Mouse (Mus musculus): ENCODE measurements around the gene Fcor. TPM values are rescaled to one million over a fixed set of nuclear protein-coding genes. Genes with fewer than 3 reads are reported as not detected.

Gene Fcor
- under 1 TPM in 2 of 4 experiments, not detected in 2; 0.86 to 0.97 TPM for total RNA-seq (2022)

GRCm38 (mm10) chr8:3671980-3672491 lies at the start of gene Fcor:
TSS of gene Fcor (minus strand) at chr8:3672362.
- DNase-seq (ENCODE audit: low spot score) = peak; percentile 78

- no peak for DNase-seq (ENCODE audit: low spot score)
Measured at GRCm38 (mm10) chr8:3721041-3721440, 48.9 kb upstream of the Fcor start.

GRCm38 (mm10) chr8:3720551-3720950 lies 48.4 kb upstream of the Fcor start, which contains the start of gene Clec4g:
TSS of gene Clec4g (minus strand) at chr8:3720651.
- DNase-seq (ENCODE audit: low spot score) = no peak

DNA sequence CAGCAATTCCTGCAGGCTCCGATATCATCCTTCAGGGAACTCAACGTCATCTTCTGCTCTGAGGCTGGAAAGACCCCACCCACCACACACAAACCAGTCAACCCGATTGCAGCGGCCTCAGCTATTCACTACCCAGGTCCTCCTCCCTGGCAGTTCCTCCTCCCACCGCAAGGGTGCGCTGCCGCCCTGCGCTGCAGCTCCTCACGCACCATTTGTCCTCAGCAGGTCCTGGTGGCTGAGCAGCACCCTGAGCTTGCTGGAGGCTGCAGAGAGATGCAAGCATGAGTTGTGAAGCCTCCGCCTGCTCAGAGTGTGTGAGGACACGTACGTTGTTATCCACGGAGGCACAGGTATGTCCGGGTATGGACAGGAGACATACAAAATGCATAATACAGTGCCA lies 46.4 kb upstream of the Fcor start:
- DNase-seq (ENCODE audit: low spot score) = peak; percentile 63

DNA sequence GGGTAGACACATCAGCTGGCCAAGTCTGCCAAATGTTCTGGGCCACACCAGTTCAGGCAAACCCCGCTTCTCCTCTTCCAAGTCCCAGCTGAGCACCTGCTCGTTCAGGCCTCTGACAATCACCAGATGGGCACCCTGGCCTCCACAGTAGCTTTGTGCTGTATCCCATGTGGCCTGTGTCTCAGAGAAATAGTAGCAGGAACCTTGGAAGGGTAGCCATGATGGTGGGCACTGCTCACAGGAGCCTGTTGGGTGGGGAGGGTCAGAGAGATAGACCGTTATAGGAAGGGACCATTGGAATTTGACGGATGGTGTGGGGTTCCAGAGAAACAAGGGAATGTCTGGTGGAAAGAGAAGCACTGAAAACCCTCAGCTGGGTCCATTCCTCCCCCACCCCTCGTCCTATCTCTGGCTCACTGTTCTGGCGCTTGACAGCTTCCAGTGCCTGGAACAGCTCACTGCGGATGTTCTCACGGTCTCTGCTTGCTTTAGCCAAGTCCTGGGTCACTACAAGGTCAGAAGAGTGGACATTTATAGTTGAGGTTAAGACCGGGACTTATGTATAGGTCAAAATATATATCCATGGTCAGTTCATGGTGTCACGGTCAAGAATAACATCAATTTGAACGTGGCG lies 45.3 kb upstream of the Fcor start:
- peak; percentile 39 for DNase-seq (ENCODE audit: low spot score)

GRCm38 (mm10) chr8:3711646-3712045 lies 39.5 kb upstream of the Fcor start:
- DNase-seq (ENCODE audit: low spot score) = peak; percentile 42

GRCm38 (mm10) chr8:3710312-3710711 lies 38.1 kb upstream of the Fcor start:
- no peak for DNase-seq (ENCODE audit: low spot score)

GRCm38 (mm10) chr8:3707611-3708010 lies 35.4 kb upstream of the Fcor start:
- no peak for DNase-seq (ENCODE audit: low spot score)

DNA sequence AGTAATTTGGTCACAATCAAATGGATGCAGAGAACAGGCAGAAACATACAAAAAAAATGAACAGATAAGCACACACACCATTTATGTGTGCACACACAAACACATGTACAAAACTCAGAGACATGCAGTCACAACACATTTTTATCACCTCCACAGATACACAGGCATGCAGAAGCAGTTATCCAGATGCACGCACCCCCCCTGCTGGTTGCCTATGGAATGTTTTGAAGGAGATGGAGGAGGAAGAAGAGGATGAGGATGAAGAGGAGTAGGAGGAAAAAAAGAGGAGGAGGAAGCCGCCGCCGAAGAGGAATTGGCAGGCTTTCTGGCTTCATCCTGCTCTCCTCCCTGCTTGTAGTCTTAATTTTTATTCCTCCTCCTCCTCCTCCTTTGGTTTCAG lies 33.5 kb upstream of the Fcor start:
- DNase-seq (ENCODE audit: low spot score) = no peak

DNA sequence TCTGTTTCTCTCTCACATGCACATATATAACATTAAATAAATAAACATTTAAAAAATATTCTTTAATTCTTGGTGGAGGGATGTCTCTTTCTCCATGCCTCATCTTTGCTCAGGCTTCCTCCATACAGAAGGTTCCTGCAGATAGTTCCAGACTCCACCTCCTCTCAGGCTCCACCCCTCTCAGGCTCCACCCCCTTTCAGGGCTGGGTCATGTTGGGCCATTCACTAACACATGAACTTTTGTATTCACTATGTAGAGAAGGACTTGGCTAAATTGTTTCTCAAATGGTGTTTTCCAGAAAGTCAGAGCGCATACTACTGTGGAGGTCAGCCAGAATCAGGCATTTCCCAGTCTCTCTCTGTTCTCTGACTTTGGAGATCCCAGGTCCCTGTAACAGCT lies 29.3 kb upstream of the Fcor start:
- DNase-seq (ENCODE audit: low spot score) = no peak

DNA sequence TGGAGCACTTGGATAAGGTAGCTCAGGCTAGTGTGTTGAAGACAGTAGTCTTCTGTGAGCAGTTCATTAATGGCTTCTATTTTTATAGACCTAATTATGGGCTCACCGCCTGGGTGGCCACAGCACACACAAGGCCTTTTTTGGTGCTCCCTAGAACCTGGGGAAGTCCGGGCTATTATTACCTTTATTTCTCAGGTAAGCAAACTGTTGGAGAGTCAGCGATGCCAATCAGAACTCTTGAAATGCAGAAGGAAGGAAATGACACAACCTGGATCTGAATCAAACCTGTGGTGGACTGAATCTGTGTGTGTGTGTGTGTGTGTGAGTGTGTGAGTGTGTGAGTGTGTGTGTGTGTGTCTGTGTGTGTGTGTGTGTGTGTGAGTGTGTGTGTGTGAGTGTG lies 22.0 kb upstream of the Fcor start, which contains the start of gene Fcer2a:
Fcer2a (minus strand) TSS at position 55 of the 400 bp plus-strand sequence.
- DNase-seq (ENCODE audit: low spot score) = no peak

DNA sequence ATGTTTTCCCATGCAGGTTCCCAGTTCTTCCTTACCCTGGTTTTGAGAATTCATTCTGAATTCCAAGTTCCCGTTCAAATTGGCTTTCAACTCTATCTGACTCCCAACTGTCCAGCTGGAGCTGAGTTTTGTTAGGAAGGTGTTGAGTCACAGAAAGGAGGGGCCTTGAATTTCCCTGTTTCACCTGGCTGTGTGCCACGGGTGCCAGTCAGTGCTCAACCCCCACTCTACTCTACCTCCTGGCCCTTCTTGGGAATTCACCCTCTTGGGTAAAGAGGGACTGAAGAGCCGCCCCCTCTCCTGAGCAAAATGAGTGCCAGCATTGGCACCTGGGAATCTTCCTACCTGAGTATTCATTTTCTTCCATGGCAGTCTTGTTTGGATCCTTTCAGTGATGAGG lies 18.6 kb upstream of the Fcor start:
- no peak for DNase-seq (ENCODE audit: low spot score)

DNA sequence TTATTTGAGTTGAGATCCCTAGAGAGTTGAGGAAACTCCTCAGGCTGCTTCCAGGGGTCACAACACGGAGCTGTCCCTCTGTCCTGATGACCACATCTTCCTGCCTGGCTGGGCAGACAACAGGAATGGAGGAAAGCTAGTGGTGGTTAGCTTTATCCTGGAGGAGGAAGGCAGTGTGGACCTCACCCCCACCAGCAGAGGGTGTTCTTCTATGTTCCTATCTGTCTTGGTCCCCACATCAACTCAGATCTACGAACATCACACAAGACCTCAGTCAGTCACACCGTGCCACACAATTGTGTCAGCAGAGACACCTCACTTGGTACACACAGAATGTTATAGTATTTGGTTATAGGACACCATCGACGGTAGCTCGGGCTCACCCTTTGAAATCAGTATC lies 15.4 kb upstream of the Fcor start:
- DNase-seq (ENCODE audit: low spot score) = no peak

DNA sequence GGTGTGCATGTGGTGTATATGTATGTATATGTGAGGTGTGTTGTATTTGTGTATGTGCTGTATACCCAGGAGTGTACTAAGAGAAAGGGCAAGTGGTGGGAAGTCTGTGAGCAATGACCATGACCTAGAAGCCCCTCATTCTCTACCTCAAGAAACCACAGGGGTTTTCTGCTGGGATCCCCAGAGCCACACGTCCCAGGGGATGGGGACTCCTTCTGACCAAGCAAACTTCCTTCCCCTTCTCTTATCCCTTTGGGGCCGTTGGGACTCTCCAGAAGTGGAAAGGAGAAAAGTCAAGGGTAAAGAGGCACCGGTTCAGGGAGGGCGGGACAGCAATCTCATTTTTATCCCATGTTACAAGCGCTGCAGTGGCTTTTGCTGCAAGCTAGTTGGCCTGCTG lies 13.3 kb upstream of the Fcor start:
- no peak for DNase-seq (ENCODE audit: low spot score)

GRCm38 (mm10) chr8:3684530-3684929 lies 12.4 kb upstream of the Fcor start:
- no peak for DNase-seq (ENCODE audit: low spot score)

- DNase-seq (ENCODE audit: low spot score) = no peak
Measured at GRCm38 (mm10) chr8:3683408-3684176, 11.4 kb upstream of the Fcor start.

GRCm38 (mm10) chr8:3682435-3682834 lies 10.3 kb upstream of the Fcor start:
- no peak for DNase-seq (ENCODE audit: low spot score)

DNA sequence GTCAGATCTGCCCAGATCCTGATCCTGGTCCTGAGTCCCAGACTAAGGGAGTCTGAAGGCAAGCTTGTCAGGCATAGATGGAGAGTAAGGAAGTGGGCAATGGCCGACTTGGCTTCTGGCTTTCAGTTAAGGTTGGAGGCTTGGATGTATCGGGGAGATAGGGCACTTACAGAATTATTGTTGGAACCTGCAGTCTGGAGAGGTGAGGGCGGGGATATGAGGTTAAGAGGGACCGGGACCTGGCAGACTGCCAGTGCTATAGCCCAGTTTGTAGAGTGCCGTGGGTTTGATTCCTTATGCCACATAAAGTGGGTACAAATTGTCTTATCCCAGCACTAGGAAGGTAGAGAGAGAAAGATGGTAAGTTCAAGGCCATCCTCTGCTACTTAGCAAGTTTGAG lies 7.5 kb upstream of the Fcor start:
- no peak for DNase-seq (ENCODE audit: low spot score)

- DNase-seq (ENCODE audit: low spot score) = no peak
Measured at GRCm38 (mm10) chr8:3679236-3679635, 7.1 kb upstream of the Fcor start.

DNA sequence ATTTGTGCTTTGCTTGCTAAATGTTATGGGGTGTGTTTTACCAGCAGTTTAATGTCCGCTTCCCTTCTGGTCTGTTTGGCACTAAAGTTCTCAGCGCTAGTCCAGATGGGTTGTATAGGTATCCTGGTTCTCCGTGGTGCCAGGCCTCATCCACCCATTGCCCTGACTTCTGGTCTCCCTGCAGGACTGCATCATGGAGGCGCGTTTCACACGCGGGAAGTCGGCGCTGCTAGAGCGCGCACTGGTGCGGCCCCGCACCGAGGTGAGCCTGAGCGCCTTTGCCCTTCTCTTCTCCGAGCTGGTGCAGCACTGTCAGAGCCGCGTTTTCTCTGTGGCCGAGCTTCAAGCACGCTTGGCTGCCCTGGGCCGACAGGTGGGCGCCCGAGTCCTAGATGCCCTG lies 6.7 kb upstream of the Fcor start:
- no peak for DNase-seq (ENCODE audit: low spot score)

- peak; percentile 29 for DNase-seq (ENCODE audit: low spot score)
Measured at GRCm38 (mm10) chr8:3676993-3677579, 4.9 kb upstream of the Fcor start.

- DNase-seq (ENCODE audit: low spot score) = peak; percentile 93
Measured at GRCm38 (mm10) chr8:3676131-3676992, 4.2 kb upstream of the Fcor start, which contains the start of gene Trappc5. TSS of gene Trappc5 (plus strand) at chr8:3676299.
